Mouse (Mus musculus): ENCODE data around the gene Pkhd1.

The Pkhd1 gene

GRCm38 (mm10) chr1:20617849-20618530 is at the start of gene Pkhd1:
Gene Pkhd1 (minus strand): TSS chr1:20618064.
- DNase-seq (ENCODE audit: low read depth, low spot score): no peak

GRCm38 (mm10) chr1:20667567-20667966 is 49.7 kb upstream of the Pkhd1 start:
- no peak for DNase-seq (ENCODE audit: low read depth, low spot score)

- DNase-seq (ENCODE audit: low read depth, low spot score): no peak
Measured at GRCm38 (mm10) chr1:20666233-20666632, 48.4 kb upstream of the Pkhd1 start.

- DNase-seq (ENCODE audit: low read depth, low spot score): no peak
Measured at GRCm38 (mm10) chr1:20655085-20655484, 37.2 kb upstream of the Pkhd1 start.

- no peak for DNase-seq (ENCODE audit: low read depth, low spot score)
Measured at GRCm38 (mm10) chr1:20653513-20654506, 35.9 kb upstream of the Pkhd1 start.

GRCm38 (mm10) chr1:20634856-20635255 is 17.0 kb upstream of the Pkhd1 start:
- no peak for DNase-seq (ENCODE audit: low read depth, low spot score)

GRCm38 (mm10) chr1:20633276-20633869 is 15.5 kb upstream of the Pkhd1 start:
- DNase-seq (ENCODE audit: low read depth, low spot score): no peak

- DNase-seq (ENCODE audit: low read depth, low spot score): no peak
Measured at GRCm38 (mm10) chr1:20624564-20624963, 6.7 kb upstream of the Pkhd1 start.

GRCm38 (mm10) chr1:20623375-20623774 is 5.5 kb upstream of the Pkhd1 start:
- DNase-seq (ENCODE audit: low read depth, low spot score): no peak

GRCm38 (mm10) chr1:20620611-20621010 is 2.7 kb upstream of the Pkhd1 start:
- DNase-seq (ENCODE audit: low read depth, low spot score): no peak

- DNase-seq (ENCODE audit: low read depth, low spot score): no peak
Measured at GRCm38 (mm10) chr1:20619363-20619762, 1.5 kb upstream of the Pkhd1 start.

GRCm38 (mm10) chr1:20612643-20613042 is 5.2 kb downstream of the Pkhd1 start:
- peak; percentile 41 for DNase-seq (ENCODE audit: low read depth, low spot score)

- no peak for DNase-seq (ENCODE audit: low read depth, low spot score)
Measured at GRCm38 (mm10) chr1:20605489-20605888, 12.4 kb downstream of the Pkhd1 start.

GRCm38 (mm10) chr1:20590488-20590887 is 27.4 kb downstream of the Pkhd1 start:
- no peak for DNase-seq (ENCODE audit: low read depth, low spot score)

GRCm38 (mm10) chr1:20571469-20571868 is 46.4 kb downstream of the Pkhd1 start:
- no peak for DNase-seq (ENCODE audit: low read depth, low spot score)

GRCm38 (mm10) chr1:20569430-20569829 is 48.4 kb downstream of the Pkhd1 start:
- no peak for DNase-seq (ENCODE audit: low read depth, low spot score)

GRCm38 (mm10) chr1:20558443-20558842 is 59.4 kb downstream of the Pkhd1 start:
- no peak for DNase-seq (ENCODE audit: low read depth, low spot score)

GRCm38 (mm10) chr1:20554398-20554797 is 63.5 kb downstream of the Pkhd1 start:
- DNase-seq (ENCODE audit: low read depth, low spot score): peak; percentile 21

GRCm38 (mm10) chr1:20551334-20551733 is 66.5 kb downstream of the Pkhd1 start:
- no peak for DNase-seq (ENCODE audit: low read depth, low spot score)

- no peak for DNase-seq (ENCODE audit: low read depth, low spot score)
Measured at GRCm38 (mm10) chr1:20544526-20544925, 73.3 kb downstream of the Pkhd1 start.

GRCm38 (mm10) chr1:20513364-20514084 is 104.3 kb downstream of the Pkhd1 start:
- peak; percentile 47 for DNase-seq (ENCODE audit: low read depth, low spot score)

- no peak for DNase-seq (ENCODE audit: low read depth, low spot score)
Measured at GRCm38 (mm10) chr1:20498965-20499364, 118.9 kb downstream of the Pkhd1 start.
